Mouse (Mus musculus): ENCODE results near the gene Olfr960. TPM values are rescaled to one million over a fixed set of nuclear protein-coding genes. Genes with fewer than 3 reads are reported as not detected.

Olfr960 gene
- not detected in 2 replicates for total RNA-seq (2014; fragmentation: Nextera tagmentation)
- 0.49 TPM in 1 of 2 replicates, not detected in the other for total RNA-seq (2017)
- not detected in 2 replicates for polyA plus RNA-seq (2012)

- TF ChIP-seq GATA2 (IDR thresholded peaks at IDR 0.05; ENCODE audit: borderline replicate concordance, low read depth, low read length) (no peak), GATA1 (IDR thresholded peaks at IDR 0.05; ENCODE audit: borderline replicate concordance, low read length) (no peak), CTCF (IDR thresholded peaks at IDR 0.05; ENCODE audit: low read depth, low read length) (no peak), TAL1 (conservative IDR thresholded peaks at IDR 0.05; ENCODE audit: low read depth, low read length) (no peak), POLR2AphosphoS5 (IDR thresholded peaks at IDR 0.05; ENCODE audit: insufficient replicate concordance, low read depth, low read length) (no peak)
- no peak for DNase-seq (ENCODE audit: low spot score)
Measured at GRCm38 (mm10) chr9:39621073-39621472, at the start of gene Olfr960. Olfr960 (plus strand) TSS chr9:39621373.

GRCm38 (mm10) chr9:39575469-39575868 lies 45.7 kb upstream of the Olfr960 start, which contains the start of gene Olfr959:
Olfr959 (minus strand) TSS chr9:39575569.
- ATAC-seq (ENCODE audit: extremely low read depth, insufficient number of reproducible peaks, low FRiP score, poor library complexity, severe bottlenecking) (no peak), DNase-seq (ENCODE audit: low spot score) (no peak)
- Histone ChIP-seq H3K4me1 (ENCODE audit: insufficient read depth, low read depth, low read length) (no peaks in the 10 kb centered on the region), H3K36me3 (replicated peaks) (no peaks in the 10 kb centered on the region), H3K9me3 (replicated peaks) (no peaks in the 10 kb centered on the region), H3K27me3 (ENCODE audit: insufficient read depth, low read length) (no peaks in the 10 kb centered on the region), H3K4me3 (ENCODE audit: low read depth, low read length) (no peak within 1 kb of the TSS)
- TF ChIP-seq CTCF (IDR thresholded peaks at IDR 0.05; ENCODE audit: low read depth, low read length), result no peak
- TF ChIP-seq POLR2AphosphoS5 (IDR thresholded peaks at IDR 0.05; ENCODE audit: insufficient replicate concordance, low read depth, low read length), result no peak
- TF ChIP-seq GATA2 (IDR thresholded peaks at IDR 0.05; ENCODE audit: borderline replicate concordance, low read depth, low read length), result no peak
- TF ChIP-seq TAL1 (conservative IDR thresholded peaks at IDR 0.05; ENCODE audit: low read depth, low read length), result no peak
- TF ChIP-seq GATA1 (IDR thresholded peaks at IDR 0.05; ENCODE audit: borderline replicate concordance, low read length), result no peak

More at GRCm38 (mm10) chr9:39621073-39621472, at the start of gene Olfr960:
- Histone ChIP-seq H3K4me1 (ENCODE audit: insufficient read depth, low read depth, low read length) (no peaks in the 10 kb centered on the region), H3K36me3 (replicated peaks) (no peaks in the 10 kb centered on the region), H3K4me3 (ENCODE audit: low read depth, low read length) (no peak within 1 kb of the TSS), H3K27me3 (ENCODE audit: insufficient read depth, low read length) (no peaks in the 10 kb centered on the region), H3K9me3 (replicated peaks) (no peaks in the 10 kb centered on the region)
- ATAC-seq (ENCODE audit: extremely low read depth, insufficient number of reproducible peaks, low FRiP score, poor library complexity, severe bottlenecking), result no peak

- TF ChIP-seq GATA2 (IDR thresholded peaks at IDR 0.05; ENCODE audit: borderline replicate concordance, low read depth, low read length), result no peak
- TF ChIP-seq TAL1 (conservative IDR thresholded peaks at IDR 0.05; ENCODE audit: low read depth, low read length), result no peak
- TF ChIP-seq POLR2AphosphoS5 (IDR thresholded peaks at IDR 0.05; ENCODE audit: insufficient replicate concordance, low read depth, low read length), result no peak
- no peak for TF ChIP-seq GATA1 (IDR thresholded peaks at IDR 0.05; ENCODE audit: borderline replicate concordance, low read length)
- no peak for TF ChIP-seq CTCF (IDR thresholded peaks at IDR 0.05; ENCODE audit: low read depth, low read length)
- Histone ChIP-seq H3K27me3 (ENCODE audit: insufficient read depth, low read length) (no peaks in the 10 kb centered on the region), H3K36me3 (replicated peaks) (no peaks in the 10 kb centered on the region), H3K4me3 (ENCODE audit: low read depth, low read length) (no peak overlapping the region), H3K4me1 (ENCODE audit: insufficient read depth, low read depth, low read length) (no peaks in the 10 kb centered on the region), H3K9me3 (replicated peaks) (no peaks in the 10 kb centered on the region)
- DNase-seq (ENCODE audit: low spot score) (no peak), ATAC-seq (ENCODE audit: extremely low read depth, insufficient number of reproducible peaks, low FRiP score, poor library complexity, severe bottlenecking) (no peak)
Measured at GRCm38 (mm10) chr9:39577050-39577449, 44.1 kb upstream of the Olfr960 start.

- no peaks in the 10 kb centered on the region for H3K4me1 ChIP-seq (ENCODE audit: insufficient read depth, low read depth, low read length)
- H3K9me3 ChIP-seq (replicated peaks), result no peaks in the 10 kb centered on the region
- ATAC-seq (ENCODE audit: extremely low read depth, insufficient number of reproducible peaks, low FRiP score, poor library complexity, severe bottlenecking) (no peak), DNase-seq (ENCODE audit: low spot score) (no peak)
- no peak for TF ChIP-seq GATA2 (IDR thresholded peaks at IDR 0.05; ENCODE audit: borderline replicate concordance, low read depth, low read length)
- no peak for TF ChIP-seq TAL1 (conservative IDR thresholded peaks at IDR 0.05; ENCODE audit: low read depth, low read length)
- TF ChIP-seq GATA1 (IDR thresholded peaks at IDR 0.05; ENCODE audit: borderline replicate concordance, low read length), result no peak
- no peak for TF ChIP-seq CTCF (IDR thresholded peaks at IDR 0.05; ENCODE audit: low read depth, low read length)
- no peak for TF ChIP-seq POLR2AphosphoS5 (IDR thresholded peaks at IDR 0.05; ENCODE audit: insufficient replicate concordance, low read depth, low read length)
- no peaks in the 10 kb centered on the region for H3K36me3 ChIP-seq (replicated peaks)
- H3K27me3 ChIP-seq (ENCODE audit: insufficient read depth, low read length), result no peaks in the 10 kb centered on the region
- H3K4me3 ChIP-seq (ENCODE audit: low read depth, low read length), result no peak overlapping the region
Measured at GRCm38 (mm10) chr9:39602536-39603332, 18.4 kb upstream of the Olfr960 start.

- Histone ChIP-seq H3K36me3 (replicated peaks) (no peaks in the 10 kb centered on the region), H3K9me3 (replicated peaks) (no peaks in the 10 kb centered on the region), H3K4me1 (ENCODE audit: insufficient read depth, low read depth, low read length) (no peaks in the 10 kb centered on the region), H3K4me3 (ENCODE audit: low read depth, low read length) (no peak overlapping the region), H3K27me3 (ENCODE audit: insufficient read depth, low read length) (no peaks in the 10 kb centered on the region)
- TF ChIP-seq TAL1 (conservative IDR thresholded peaks at IDR 0.05; ENCODE audit: low read depth, low read length), result no peak
- TF ChIP-seq GATA1 (IDR thresholded peaks at IDR 0.05; ENCODE audit: borderline replicate concordance, low read length), result no peak
- no peak for TF ChIP-seq POLR2AphosphoS5 (IDR thresholded peaks at IDR 0.05; ENCODE audit: insufficient replicate concordance, low read depth, low read length)
- TF ChIP-seq CTCF (IDR thresholded peaks at IDR 0.05; ENCODE audit: low read depth, low read length), result no peak
- TF ChIP-seq GATA2 (IDR thresholded peaks at IDR 0.05; ENCODE audit: borderline replicate concordance, low read depth, low read length), result no peak
- ATAC-seq (ENCODE audit: extremely low read depth, insufficient number of reproducible peaks, low FRiP score, poor library complexity, severe bottlenecking) (no peak), DNase-seq (ENCODE audit: low spot score) (no peak)
Measured at GRCm38 (mm10) chr9:39603333-39603845, 17.8 kb upstream of the Olfr960 start.

GRCm38 (mm10) chr9:39603999-39604453 lies 17.1 kb upstream of the Olfr960 start, which contains the start of gene AW551984:
AW551984 (minus strand) TSS chr9:39604403.
- Histone ChIP-seq H3K9me3 (replicated peaks) (no peaks in the 10 kb centered on the region), H3K36me3 (replicated peaks) (no peaks in the 10 kb centered on the region), H3K4me1 (ENCODE audit: insufficient read depth, low read depth, low read length) (no peaks in the 10 kb centered on the region), H3K27me3 (ENCODE audit: insufficient read depth, low read length) (no peaks in the 10 kb centered on the region), H3K4me3 (ENCODE audit: low read depth, low read length) (no peak within 1 kb of the TSS)
- no peak for ATAC-seq (ENCODE audit: extremely low read depth, insufficient number of reproducible peaks, low FRiP score, poor library complexity, severe bottlenecking)
- TF ChIP-seq TAL1 (conservative IDR thresholded peaks at IDR 0.05; ENCODE audit: low read depth, low read length) (no peak), POLR2AphosphoS5 (IDR thresholded peaks at IDR 0.05; ENCODE audit: insufficient replicate concordance, low read depth, low read length) (no peak), GATA2 (IDR thresholded peaks at IDR 0.05; ENCODE audit: borderline replicate concordance, low read depth, low read length) (no peak), GATA1 (IDR thresholded peaks at IDR 0.05; ENCODE audit: borderline replicate concordance, low read length) (no peak), CTCF (IDR thresholded peaks at IDR 0.05; ENCODE audit: low read depth, low read length) (no peak)
- no peak for DNase-seq (ENCODE audit: low spot score)

Measured in G1E (cell line).